Mouse (Mus musculus): ENCODE measurements around the gene Coro1c.

The Coro1c gene

GRCm38 (mm10) chr5:113799691-113800090, 108.9 kb downstream of the Coro1c start:
- DNase-seq (ENCODE audit: inconsistent age in 2 of 2, low spot score in 1 of 2) = no peak

DNA sequence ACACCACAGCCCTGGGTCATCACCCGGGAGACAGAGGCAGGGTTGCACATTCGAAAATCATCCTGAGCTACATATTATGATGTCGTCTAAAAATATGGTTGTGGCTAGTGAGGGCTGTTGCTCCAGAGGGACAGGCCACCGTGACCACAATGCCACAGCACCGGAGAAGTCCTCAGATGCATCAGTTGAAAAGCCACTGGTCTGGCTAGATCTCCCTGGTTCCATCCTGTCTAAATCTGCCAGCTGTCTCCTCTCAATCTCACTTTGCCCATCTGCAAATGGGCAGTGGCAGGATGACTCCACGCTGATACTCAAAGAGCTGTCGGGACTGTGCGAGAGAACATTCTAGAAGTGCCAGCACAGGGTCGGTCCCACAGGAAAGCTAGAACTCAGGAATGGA, 110.0 kb downstream of the Coro1c start:
- DNase-seq (ENCODE audit: inconsistent age in 2 of 2, low spot score in 1 of 2) = no peak

- no peak for DNase-seq (ENCODE audit: inconsistent age in 2 of 2, low spot score in 1 of 2)
Measured at GRCm38 (mm10) chr5:113797149-113797882, 111.2 kb downstream of the Coro1c start.

DNA sequence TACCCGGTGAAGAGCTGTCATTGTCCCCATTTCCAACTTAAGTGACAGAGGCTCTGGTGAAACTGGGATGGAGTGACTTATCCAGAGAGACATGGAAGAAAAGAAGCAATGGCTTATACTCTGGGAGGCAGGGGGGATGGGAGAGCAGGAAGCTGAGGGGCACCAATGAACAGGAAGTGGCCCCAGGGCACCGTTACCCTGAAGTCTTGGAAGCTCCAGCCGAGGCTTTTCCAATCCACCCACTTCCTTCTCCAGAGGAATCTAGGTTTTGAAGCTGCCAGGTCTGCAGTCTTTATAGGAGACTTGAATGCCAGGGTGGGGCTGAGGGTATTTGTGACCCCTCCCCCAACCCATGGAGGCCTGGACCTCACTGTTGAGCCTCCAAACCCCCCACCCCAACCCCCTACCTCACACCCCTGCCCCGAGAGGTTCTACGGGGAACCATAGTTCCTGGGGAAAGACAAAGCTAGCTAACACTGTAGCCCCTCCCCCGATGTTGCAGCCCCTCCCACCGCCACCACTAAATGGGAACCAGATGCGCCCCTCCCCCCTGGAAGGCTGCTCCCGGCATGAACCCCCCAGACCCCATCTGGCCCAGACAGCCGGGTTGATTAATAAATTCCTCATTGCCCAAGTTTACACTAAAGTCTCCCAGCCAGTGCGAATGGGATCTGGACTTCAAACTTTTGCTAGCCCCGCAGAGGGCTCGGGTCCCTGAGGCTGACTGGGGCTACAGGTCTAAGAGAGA, 112.0 kb downstream of the Coro1c start:
- DNase-seq (ENCODE audit: inconsistent age in 2 of 2, low spot score in 1 of 2) = no peak

Measured in adrenal gland, adult (tissue).